Mouse (Mus musculus): ENCODE data around the gene Sipa1l2.
"Not testable (repeated sequence)": the region's sequence is repeated elsewhere in the genome, so short reads cannot be mapped to it uniquely, and the experiment has no call there.

Sipa1l2 gene

GRCm38 (mm10) chr8:125447543-125447942 lies 122.1 kb downstream of the Sipa1l2 start:
- no peak for DNase-seq

GRCm38 (mm10) chr8:125446236-125446635 lies 123.4 kb downstream of the Sipa1l2 start:
- DNase-seq = no peak

GRCm38 (mm10) chr8:125445225-125445609 lies 124.4 kb downstream of the Sipa1l2 start:
- DNase-seq = peak; percentile 57 to 68

- DNase-seq = peak in 1 of 2 experiments; percentile 24
Measured at GRCm38 (mm10) chr8:125444457-125445224, 125.0 kb downstream of the Sipa1l2 start.

- DNase-seq = no peak
Measured at GRCm38 (mm10) chr8:125435320-125436100, 134.1 kb downstream of the Sipa1l2 start.

- DNase-seq = no peak
Measured at GRCm38 (mm10) chr8:125434151-125434550, 135.5 kb downstream of the Sipa1l2 start.

- peak in 1 of 2 experiments; percentile 37 for DNase-seq
Measured at GRCm38 (mm10) chr8:125431321-125431720, 138.3 kb downstream of the Sipa1l2 start.

- DNase-seq = no peak
Measured at GRCm38 (mm10) chr8:125430796-125431195, 138.8 kb downstream of the Sipa1l2 start.

- no peak for DNase-seq
Measured at GRCm38 (mm10) chr8:125428979-125429690, 140.5 kb downstream of the Sipa1l2 start.

GRCm38 (mm10) chr8:125423861-125424260 lies 145.7 kb downstream of the Sipa1l2 start:
- no peak for DNase-seq

- DNase-seq = no peak
Measured at GRCm38 (mm10) chr8:125419202-125419830, 150.3 kb downstream of the Sipa1l2 start.

- DNase-seq = peak; percentile 86 to 89
Measured at GRCm38 (mm10) chr8:125416146-125416545, 153.5 kb downstream of the Sipa1l2 start.

GRCm38 (mm10) chr8:125414651-125415050 lies 155.0 kb downstream of the Sipa1l2 start:
- DNase-seq = no peak

- no peak for DNase-seq
Measured at GRCm38 (mm10) chr8:125413001-125413909, 156.4 kb downstream of the Sipa1l2 start.

GRCm38 (mm10) chr8:125410646-125411045 lies 159.0 kb downstream of the Sipa1l2 start:
- peak; percentile 10 to 16 for DNase-seq

GRCm38 (mm10) chr8:125407672-125408071 lies 161.9 kb downstream of the Sipa1l2 start:
- no peak for DNase-seq

- DNase-seq = no peak
Measured at GRCm38 (mm10) chr8:125406453-125406852, 163.2 kb downstream of the Sipa1l2 start.

GRCm38 (mm10) chr8:125401350-125401749 lies 168.3 kb downstream of the Sipa1l2 start:
- DNase-seq = no peak

GRCm38 (mm10) chr8:125397981-125398380 lies 171.6 kb downstream of the Sipa1l2 start:
- DNase-seq = no peak

- DNase-seq = not testable (repeated sequence)
Measured at GRCm38 (mm10) chr8:125395682-125396081, 173.9 kb downstream of the Sipa1l2 start.

- no peak for DNase-seq
Measured at GRCm38 (mm10) chr8:125395032-125395431, 174.6 kb downstream of the Sipa1l2 start.

- DNase-seq = no peak
Measured at GRCm38 (mm10) chr8:125391685-125392084, 177.9 kb downstream of the Sipa1l2 start.
